Mouse (Mus musculus): ENCODE data around the gene Mlkl. TPM values are rescaled to one million over a fixed set of nuclear protein-coding genes. Genes with fewer than 3 reads are reported as not detected.

Mlkl gene
- polyA plus RNA-seq, 1 experiment from 2014 or later = 0.44 TPM

Other genes with a start within 250 kb of the Mlkl start
- not detected in 2 replicates for gene Clec18a, start 245.8 kb downstream of the Mlkl start, polyA plus RNA-seq (2014; fragmentation: Nextera tagmentation; extraction: Ambion mirVana)
- 5.9 and 7.8 TPM in 2 replicates for gene Pdpr, start 243.5 kb downstream of the Mlkl start, polyA plus RNA-seq (2014; fragmentation: Nextera tagmentation; extraction: Ambion mirVana)
- gene Glg1, start 79.0 kb downstream of the Mlkl start, polyA plus RNA-seq (2014; fragmentation: Nextera tagmentation; extraction: Ambion mirVana) = 76.1 and 77.4 TPM in 2 replicates
- gene Rfwd3, start 38.0 kb downstream of the Mlkl start, polyA plus RNA-seq (2014; fragmentation: Nextera tagmentation; extraction: Ambion mirVana) = 95.9 and 100 TPM in 2 replicates
- not detected in 2 replicates for gene Fa2h, start 55.6 kb upstream of the Mlkl start, polyA plus RNA-seq (2014; fragmentation: Nextera tagmentation; extraction: Ambion mirVana)
- 4.5 and 4.9 TPM in 2 replicates for gene Wdr59, start 183.9 kb upstream of the Mlkl start, polyA plus RNA-seq (2014; fragmentation: Nextera tagmentation; extraction: Ambion mirVana)
- gene Znrf1, start 197.9 kb upstream of the Mlkl start, polyA plus RNA-seq (2014; fragmentation: Nextera tagmentation; extraction: Ambion mirVana) = 49.9 and 51.7 TPM in 2 replicates